Mouse (Mus musculus) kidney, embryonic 16.5 days (tissue): ENCODE data around the gene Kcnt2. TPM values are rescaled to one million over a fixed set of nuclear protein-coding genes. Genes with fewer than 3 reads are reported as not detected.

Source experiments
- ATAC-seq: fragments of 200-750 bp; cut with Nextera tagmentation; 2 replicates; pipeline ENCODE4 v1.8.0; 2017; ENCODE audit warnings: moderate TSS enrichment; ENCODE audit not compliant: low FRiP score, low TSS enrichment
- H3K27ac ChIP-seq: fragments of 300-500 bp; sonication (generic); 2 replicates; pipeline ENCODE4 v1.5.1; 2014; ENCODE audit warnings: low read length
- H3K27me3 ChIP-seq: fragments of 300-500 bp; sonication (generic); 2 replicates; pipeline ENCODE4 v1.6.1; 2014; ENCODE audit warnings: low read length, control low read depth, mixed read lengths; ENCODE audit not compliant: insufficient read depth
- H3K36me3 ChIP-seq: fragments of 300-500 bp; sonication (generic); 2 replicates; pipeline ENCODE4 v1.6.1; 2014; ENCODE audit warnings: low read length, control low read depth, mixed read lengths; ENCODE audit not compliant: insufficient read depth
- H3K4me1 ChIP-seq: fragments of 300-500 bp; sonication (generic); 2 replicates; pipeline ENCODE4 v1.6.1; 2014; ENCODE audit warnings: low read length, control low read depth, mixed read lengths; ENCODE audit not compliant: insufficient read depth
- H3K4me2 ChIP-seq: fragments of 300-500 bp; sonication (generic); replicated peaks from 2 replicates; pipeline ENCODE4 v1.6.1; 2014; ENCODE audit warnings: low read depth, low read length
- H3K4me3 ChIP-seq: fragments of 300-500 bp; sonication (generic); 2 replicates; pipeline ENCODE4 v1.5.1; 2014; ENCODE audit warnings: mild to moderate bottlenecking, low read length
- H3K9ac ChIP-seq: fragments of 300-500 bp; sonication (generic); replicated peaks from 2 replicates; pipeline ENCODE4 v1.6.1; 2014; ENCODE audit warnings: low read length
- H3K9me3 ChIP-seq: fragments of 300-500 bp; sonication (generic); 2 replicates; pipeline ENCODE4 v1.6.1; 2016; ENCODE audit warnings: low read length, control low read depth
- WGBS: fragments of 180-500 bp; shearing (Covaris S2); extraction: QIAGEN DNeasy Blood & Tissue Kit; methylation state at CpG from one replicate; pipeline ENCODE4 v1.1.7; 2014; 5-methylcytosine and 5-hydroxymethylcytosine counted together
- polyA plus RNA-seq: library from polyadenylated mRNA; unstranded; fragments of >200 nt; fragmentation: Nextera tagmentation; extraction: Ambion mirVana; gene quantifications from 2 replicates; pipeline ENCODE4 v1.2.1, GENCODE M21; 2015

Kcnt2 gene
- polyA plus RNA-seq, 1 experiment from 2014 or later: 2.8 TPM

DNA sequence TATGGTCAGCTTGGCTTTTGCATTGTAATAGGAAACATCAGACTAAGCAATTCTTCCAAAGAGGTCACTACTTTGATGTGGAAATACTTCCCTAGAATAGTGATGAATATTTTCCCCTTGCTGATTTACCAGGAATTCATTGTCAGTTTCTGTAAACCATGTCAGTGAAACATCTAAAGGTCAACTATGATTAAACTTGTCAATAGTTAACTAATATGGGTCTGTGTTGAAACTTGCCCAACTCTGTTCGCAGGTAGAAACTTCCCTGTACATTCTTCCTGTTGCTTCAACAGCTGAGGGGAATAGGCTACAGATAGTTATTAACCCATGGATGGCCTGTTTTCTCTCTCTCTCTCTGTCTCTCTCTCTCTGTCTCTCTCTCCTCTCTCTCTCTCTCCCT lies 169.8 kb downstream of the Kcnt2 start:
- Histone ChIP-seq H3K4me2 (no peak overlapping the region), H3K9me3 (no peaks in the 10 kb centered on the region), H3K9ac (no peak overlapping the region), H3K4me1 (no peaks in the 10 kb centered on the region), H3K27me3 (no peaks in the 10 kb centered on the region), H3K36me3 (no peaks in the 10 kb centered on the region), H3K27ac (no peak overlapping the region), H3K4me3 (no peak overlapping the region)
- peak; percentile 59; the same call in 1 of the 2 replicates for ATAC-seq
- WGBS: 64% methylated on average over 1 of the region's 1 CpGs

DNA sequence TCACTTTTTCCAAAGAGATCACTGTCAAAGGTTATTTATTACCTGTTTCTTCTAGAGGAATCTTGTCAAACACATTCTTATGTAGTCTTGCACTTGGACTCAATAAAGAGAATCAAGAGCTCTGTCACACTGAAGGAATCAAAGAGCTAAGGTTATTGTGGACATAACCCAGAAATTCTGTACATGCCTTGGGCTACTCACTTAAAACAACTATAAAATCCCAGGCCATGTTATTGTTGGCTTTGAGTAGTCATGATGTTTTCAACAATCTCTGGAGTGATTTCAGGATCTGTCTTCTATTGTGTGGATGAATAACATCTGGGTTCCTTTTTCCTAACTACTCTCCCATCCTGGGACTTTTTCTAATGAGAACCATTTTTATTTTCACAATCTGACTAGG lies 177.0 kb downstream of the Kcnt2 start:
- H3K9ac ChIP-seq: no peak overlapping the region
- H3K4me2 ChIP-seq: no peak overlapping the region
- no peaks in the 10 kb centered on the region for H3K36me3 ChIP-seq
- H3K27ac ChIP-seq: no peak overlapping the region
- peak; percentile 95 for ATAC-seq
- H3K4me3 ChIP-seq: no peak overlapping the region
- no peaks in the 10 kb centered on the region for H3K27me3 ChIP-seq
- H3K9me3 ChIP-seq: no peaks in the 10 kb centered on the region
- no peaks in the 10 kb centered on the region for H3K4me1 ChIP-seq

- H3K9ac ChIP-seq: no peak overlapping the region
- no peaks in the 10 kb centered on the region for H3K4me1 ChIP-seq
- no peak overlapping the region for H3K4me3 ChIP-seq
- no peaks in the 10 kb centered on the region for H3K9me3 ChIP-seq
- 0 out of 2 replicates have a peak overlapping the region, but pooled peaks have one; percentile 0 for H3K27ac ChIP-seq
- H3K27me3 ChIP-seq: no peaks in the 10 kb centered on the region
- peak; percentile 57; the same call in 1 of the 2 replicates for ATAC-seq
- H3K4me2 ChIP-seq: no peak overlapping the region
- H3K36me3 ChIP-seq: no peaks in the 10 kb centered on the region
- 36% methylated on average over 2 of the region's 2 CpGs for WGBS
Measured at GRCm38 (mm10) chr1:140429284-140429850, 183.4 kb downstream of the Kcnt2 start.

- no peaks in the 10 kb centered on the region for H3K36me3 ChIP-seq
- H3K4me1 ChIP-seq: no peaks in the 10 kb centered on the region
- no peak overlapping the region for H3K9ac ChIP-seq
- 57% methylated on average over 1 of the region's 1 CpGs for WGBS
- no peak overlapping the region for H3K4me2 ChIP-seq
- ATAC-seq: 0 out of 2 replicates have a peak, but pooled peaks have one; percentile 46
- no peak overlapping the region for H3K4me3 ChIP-seq
- no peaks in the 10 kb centered on the region for H3K27me3 ChIP-seq
- no peaks in the 10 kb centered on the region for H3K9me3 ChIP-seq
- H3K27ac ChIP-seq: 0 out of 2 replicates have a peak overlapping the region, but pooled peaks have one; percentile 40
Measured at GRCm38 (mm10) chr1:140432039-140432438, 186.1 kb downstream of the Kcnt2 start.

DNA sequence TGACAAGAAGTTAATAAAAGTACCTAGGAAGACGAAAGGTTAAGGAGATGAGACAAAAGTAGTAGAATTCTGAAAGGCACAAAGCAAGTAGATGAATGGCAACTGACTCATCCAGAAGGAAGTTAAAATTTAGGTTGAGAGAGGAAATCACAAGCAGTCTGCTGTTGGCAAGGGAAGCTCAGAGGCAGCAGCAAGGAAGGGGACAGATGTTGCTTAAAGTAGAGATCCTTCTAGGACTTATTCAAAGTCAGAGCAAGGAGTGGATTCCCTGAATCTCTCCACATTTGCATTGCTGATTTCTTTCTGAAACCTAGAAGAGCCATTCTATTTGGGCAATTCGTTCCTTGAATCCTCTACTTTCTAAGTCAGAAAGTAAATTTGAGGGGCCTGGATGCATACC lies 188.8 kb downstream of the Kcnt2 start:
- Histone ChIP-seq H3K36me3 (no peaks in the 10 kb centered on the region), H3K4me3 (no peak overlapping the region), H3K9me3 (no peaks in the 10 kb centered on the region), H3K27me3 (no peaks in the 10 kb centered on the region), H3K4me1 (no peaks in the 10 kb centered on the region), H3K27ac (no peak overlapping the region), H3K4me2 (no peak overlapping the region), H3K9ac (no peak overlapping the region)
- WGBS: 77% methylated on average over 2 of the region's 2 CpGs
- no peak for ATAC-seq

GRCm38 (mm10) chr1:140438176-140438575 lies 192.2 kb downstream of the Kcnt2 start:
- no peak overlapping the region for H3K4me2 ChIP-seq
- no peak for ATAC-seq
- H3K4me3 ChIP-seq: no peak overlapping the region
- H3K27ac ChIP-seq: no peak overlapping the region
- no peak overlapping the region for H3K9ac ChIP-seq
- no peaks in the 10 kb centered on the region for H3K27me3 ChIP-seq
- 59% methylated on average over 5 of the region's 5 CpGs for WGBS
- no peaks in the 10 kb centered on the region for H3K9me3 ChIP-seq
- H3K36me3 ChIP-seq: no peaks in the 10 kb centered on the region
- H3K4me1 ChIP-seq: no peaks in the 10 kb centered on the region

GRCm38 (mm10) chr1:140443904-140444303 lies 197.9 kb downstream of the Kcnt2 start:
- no peak overlapping the region for H3K27ac ChIP-seq
- no peak for ATAC-seq
- WGBS: 52% methylated on average over 1 of the region's 1 CpGs

DNA sequence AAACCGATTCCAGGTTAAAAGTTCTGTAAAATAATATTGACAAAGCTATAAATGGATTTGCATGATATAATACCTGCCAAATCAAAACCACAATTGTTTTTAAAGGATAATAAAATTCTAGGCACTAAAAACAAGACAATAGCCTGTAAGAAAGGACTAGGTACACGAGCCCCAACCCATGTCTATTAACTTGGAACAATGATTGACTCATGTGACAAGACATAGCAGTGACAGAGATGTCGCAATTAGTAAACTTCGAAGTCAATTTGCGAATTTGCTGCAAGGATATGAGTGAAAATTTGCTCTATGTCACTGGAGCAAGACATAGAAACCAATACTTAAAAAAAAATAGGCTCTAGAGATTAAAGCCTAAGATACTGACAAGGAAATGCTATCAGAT lies 198.4 kb downstream of the Kcnt2 start:
- Histone ChIP-seq H3K4me1 (no peaks in the 10 kb centered on the region), H3K9me3 (no peaks in the 10 kb centered on the region), H3K9ac (no peak overlapping the region), H3K36me3 (no peaks in the 10 kb centered on the region), H3K4me2 (no peak overlapping the region), H3K27me3 (no peaks in the 10 kb centered on the region), H3K27ac (no peak overlapping the region), H3K4me3 (no peak overlapping the region)
- no peak for ATAC-seq
- 76% methylated on average over 5 of the region's 5 CpGs for WGBS

More at GRCm38 (mm10) chr1:140443904-140444303, 197.9 kb downstream of the Kcnt2 start:
- Histone ChIP-seq H3K9me3 (no peaks in the 10 kb centered on the region), H3K4me1 (no peaks in the 10 kb centered on the region), H3K4me2 (no peak overlapping the region), H3K36me3 (no peaks in the 10 kb centered on the region), H3K27me3 (no peaks in the 10 kb centered on the region), H3K4me3 (no peak overlapping the region), H3K9ac (no peak overlapping the region)

GRCm38 (mm10) chr1:140451461-140451860 lies 205.5 kb downstream of the Kcnt2 start:
- 62% methylated on average over 3 of the region's 3 CpGs for WGBS
- Histone ChIP-seq H3K27ac (no peak overlapping the region; the same call in 1 of the 2 replicates), H3K36me3 (no peaks in the 10 kb centered on the region), H3K9me3 (no peaks in the 10 kb centered on the region), H3K27me3 (no peaks in the 10 kb centered on the region), H3K4me2 (no peak overlapping the region), H3K9ac (no peak overlapping the region), H3K4me1 (no peaks in the 10 kb centered on the region), H3K4me3 (no peak overlapping the region)
- ATAC-seq: peak; percentile 79; the same call in 1 of the 2 replicates

GRCm38 (mm10) chr1:140451924-140452323 lies 206.0 kb downstream of the Kcnt2 start:
- Histone ChIP-seq H3K9ac (no peak overlapping the region), H3K27me3 (no peaks in the 10 kb centered on the region), H3K4me1 (no peaks in the 10 kb centered on the region), H3K27ac (no peak overlapping the region), H3K4me2 (no peak overlapping the region), H3K9me3 (no peaks in the 10 kb centered on the region), H3K4me3 (no peak overlapping the region), H3K36me3 (no peaks in the 10 kb centered on the region)
- 53% methylated on average over 1 of the region's 1 CpGs for WGBS
- ATAC-seq: peak; percentile 86
